Mouse (Mus musculus) G1E (cell line): ENCODE measurements around the gene Ppbp. TPM values are rescaled to one million over a fixed set of nuclear protein-coding genes. Genes with fewer than 3 reads are reported as not detected.

Experiments used
- ATAC-seq: 2 replicates; pipeline ENCODE4 v1.8.0; 2016; ENCODE audit warnings: mild to moderate bottlenecking; ENCODE audit not compliant: insufficient number of reproducible peaks, poor library complexity, low FRiP score, severe bottlenecking; ENCODE audit errors: extremely low read depth
- DNase-seq: peaks from one replicate; pipeline ENCODE4 v3.0.0; 2012; ENCODE audit warnings: low spot score
- H3K27me3 ChIP-seq: 2 replicates; pipeline ENCODE4 v1.6.1; 2012; ENCODE audit warnings: mild to moderate bottlenecking, low read length, inconsistent platforms; ENCODE audit not compliant: insufficient read depth
- H3K36me3 ChIP-seq: replicated peaks from 2 replicates; pipeline ENCODE3; 2012; ENCODE audit warnings: mild to moderate bottlenecking, inconsistent platforms
- H3K4me1 ChIP-seq: 2 replicates; pipeline ENCODE4 v1.6.1; 2012; ENCODE audit warnings: low read depth, low read length, inconsistent platforms, mixed read lengths; ENCODE audit not compliant: insufficient read depth
- H3K4me3 ChIP-seq: 2 replicates; pipeline ENCODE4 v1.5.1; 2012; ENCODE audit warnings: low read depth, mild to moderate bottlenecking, inconsistent platforms, low read length, moderate library complexity, mixed read lengths
- H3K9me3 ChIP-seq: replicated peaks from 2 replicates; pipeline ENCODE4 v1.6.1; 2012; ENCODE audit warnings: inconsistent platforms
- CTCF ChIP-seq: IDR thresholded peaks from 2 replicates; pipeline ENCODE4 v1.5.1; 2012; ENCODE audit warnings: low read depth, low read length, inconsistent platforms, mixed read lengths
- GATA1 ChIP-seq: IDR thresholded peaks from 2 replicates; pipeline ENCODE4 v1.6.1; 2012; ENCODE audit warnings: borderline replicate concordance, low read length, inconsistent platforms, mixed read lengths
- GATA2 ChIP-seq: IDR thresholded peaks from 2 replicates; pipeline ENCODE4 v1.6.1; 2012; ENCODE audit warnings: low read depth, low read length, inconsistent platforms, borderline replicate concordance
- POLR2AphosphoS5 ChIP-seq: IDR thresholded peaks from 2 replicates; pipeline ENCODE4 v1.6.1; 2012; ENCODE audit warnings: low read depth, low read length, inconsistent platforms; ENCODE audit not compliant: insufficient replicate concordance
- TAL1 ChIP-seq: conservative IDR thresholded peaks from 2 replicates; pipeline ENCODE4 v1.6.1; 2012; ENCODE audit warnings: low read depth, low read length, inconsistent platforms, mixed read lengths
- polyA plus RNA-seq: library from polyadenylated mRNA; stranded (reverse); fragments of >175 nt; gene quantifications from 2 replicates; pipeline ENCODE4 v1.2.3, GENCODE M21; 2012
- total RNA-seq, 2 experiments: library from RNA; stranded (forward) in 1 of 2; stranded (reverse) in 1 of 2; fragments of 200-1000 nt in 1 of 2; fragments of >200 nt in 1 of 2; fragmentation: Nextera tagmentation in 1 of 2; gene quantifications; 2 replicates each; pipeline ENCODE4 v1.2.3; 2014 to 2017

The Ppbp gene
- total and polyA plus RNA-seq, 3 experiments = 0.51 to 9.5 (median 1.4) TPM

- TF ChIP-seq GATA1 = no peak
- no peak for TF ChIP-seq CTCF
- TF ChIP-seq POLR2AphosphoS5 = no peak
- TF ChIP-seq TAL1 = no peak
- TF ChIP-seq GATA2 = no peak
- Histone ChIP-seq H3K36me3 (no peaks in the 10 kb centered on the region), H3K4me3 (no peak overlapping the region), H3K27me3 (no peaks in the 10 kb centered on the region), H3K9me3 (no peaks in the 10 kb centered on the region), H3K4me1 (peaks cover 50% of the 10 kb centered on the region)
- no peak for DNase-seq
- peak; percentile 66 for ATAC-seq
Measured at GRCm38 (mm10) chr5:90765821-90766606, 2.3 kb upstream of the Ppbp start.

GRCm38 (mm10) chr5:90771369-90771768, 3.1 kb downstream of the Ppbp start:
- no peak overlapping the region for H3K4me3 ChIP-seq
- H3K9me3 ChIP-seq = no peaks in the 10 kb centered on the region
- DNase-seq = no peak
- H3K4me1 ChIP-seq = peaks cover 59% of the 10 kb centered on the region
- H3K36me3 ChIP-seq = no peaks in the 10 kb centered on the region
- no peak for ATAC-seq
- TF ChIP-seq GATA2 (no peak), GATA1 (no peak)
- H3K27me3 ChIP-seq = no peaks in the 10 kb centered on the region

GRCm38 (mm10) chr5:90771880-90772653, 3.7 kb downstream of the Ppbp start, which contains the start of gene Pf4:
Gene Pf4 (plus strand): TSS chr5:90772435.
- Histone ChIP-seq H3K27me3 (no peaks in the 10 kb centered on the region), H3K4me1 (peaks cover 63% of the 10 kb centered on the region), H3K36me3 (no peaks in the 10 kb centered on the region), H3K9me3 (no peaks in the 10 kb centered on the region), H3K4me3 (peak within 1 kb of the TSS; percentile 44; the same call in 1 of the 2 replicates)
- ATAC-seq (peak; percentile 30; the same call in 1 of the 2 replicates), DNase-seq (peak; percentile 10)
- TF ChIP-seq CTCF = no peak
- TF ChIP-seq POLR2AphosphoS5 = no peak
- TF ChIP-seq TAL1 = peak; percentile 45

GRCm38 (mm10) chr5:90775562-90775961, 7.2 kb downstream of the Ppbp start:
- TF ChIP-seq GATA2 = no peak
- TF ChIP-seq TAL1 = peak; percentile 50
- TF ChIP-seq GATA1 = no peak
- ATAC-seq (peak; percentile 87), DNase-seq (peak; percentile 69)
- Histone ChIP-seq H3K4me3 (no peak overlapping the region; the same call in 1 of the 2 replicates), H3K27me3 (no peaks in the 10 kb centered on the region), H3K9me3 (no peaks in the 10 kb centered on the region), H3K4me1 (peaks cover 64% of the 10 kb centered on the region), H3K36me3 (no peaks in the 10 kb centered on the region)

- ATAC-seq (no peak), DNase-seq (no peak)
- Histone ChIP-seq H3K27me3 (no peaks in the 10 kb centered on the region), H3K4me3 (no peak overlapping the region), H3K36me3 (no peaks in the 10 kb centered on the region), H3K4me1 (peaks cover 54% of the 10 kb centered on the region), H3K9me3 (no peaks in the 10 kb centered on the region)
- TF ChIP-seq GATA2 (no peak), CTCF (no peak), POLR2AphosphoS5 (no peak), GATA1 (no peak), TAL1 (no peak)
Measured at GRCm38 (mm10) chr5:90777621-90778020, 9.3 kb downstream of the Ppbp start.

GRCm38 (mm10) chr5:90778856-90779255, 10.5 kb downstream of the Ppbp start:
- Histone ChIP-seq H3K4me1 (peaks cover 54% of the 10 kb centered on the region), H3K9me3 (no peaks in the 10 kb centered on the region), H3K27me3 (no peaks in the 10 kb centered on the region), H3K4me3 (no peak overlapping the region), H3K36me3 (no peaks in the 10 kb centered on the region)
- DNase-seq = no peak
- no peak for TF ChIP-seq GATA1
- no peak for TF ChIP-seq POLR2AphosphoS5
- no peak for TF ChIP-seq GATA2
- no peak for TF ChIP-seq CTCF
- TF ChIP-seq TAL1 = no peak
- no peak for ATAC-seq
